Mouse (Mus musculus): ENCODE measurements around the gene Atp6v0a1.
A peak's percentile ranks its signal among the peaks of the same experiment; 100 is the strongest.

Atp6v0a1 gene

GRCm38 (mm10) chr11:101085617-101086322, 76.5 kb downstream of the Atp6v0a1 start:
- DNase-seq (ENCODE audit: low read depth): no peak

- DNase-seq (ENCODE audit: low read depth): no peak
Observed at GRCm38 (mm10) chr11:101086323-101086674, 77.0 kb downstream of the Atp6v0a1 start.

- peak; percentile 87 for DNase-seq (ENCODE audit: low read depth)
Observed at GRCm38 (mm10) chr11:101086756-101087681, 77.8 kb downstream of the Atp6v0a1 start, which contains the start of gene Mlx. Gene Mlx, plus strand, starts transcription at chr11:101087277.

GRCm38 (mm10) chr11:101087682-101088055, 78.4 kb downstream of the Atp6v0a1 start:
- DNase-seq (ENCODE audit: low read depth): no peak

GRCm38 (mm10) chr11:101089931-101090330, 80.7 kb downstream of the Atp6v0a1 start:
- DNase-seq (ENCODE audit: low read depth): no peak

- no peak for DNase-seq (ENCODE audit: low read depth)
Observed at GRCm38 (mm10) chr11:101094930-101095313, 85.7 kb downstream of the Atp6v0a1 start.

- peak; percentile 96 for DNase-seq (ENCODE audit: low read depth)
Observed at GRCm38 (mm10) chr11:101095314-101096024, 86.2 kb downstream of the Atp6v0a1 start, which contains the start of gene Psmc3ip. Gene Psmc3ip, minus strand, starts transcription at chr11:101095436.

- DNase-seq (ENCODE audit: low read depth): no peak
Observed at GRCm38 (mm10) chr11:101098231-101098630, 89.0 kb downstream of the Atp6v0a1 start.

GRCm38 (mm10) chr11:101103011-101103410, 93.8 kb downstream of the Atp6v0a1 start:
- DNase-seq (ENCODE audit: low read depth): no peak

GRCm38 (mm10) chr11:101109351-101109750, 100.1 kb downstream of the Atp6v0a1 start:
- no peak for DNase-seq (ENCODE audit: low read depth)

- no peak for DNase-seq (ENCODE audit: low read depth)
Observed at GRCm38 (mm10) chr11:101110708-101111107, 101.5 kb downstream of the Atp6v0a1 start.

GRCm38 (mm10) chr11:101111178-101111577, 101.9 kb downstream of the Atp6v0a1 start:
- no peak for DNase-seq (ENCODE audit: low read depth)

- DNase-seq (ENCODE audit: low read depth): no peak
Observed at GRCm38 (mm10) chr11:101112186-101112585, 102.9 kb downstream of the Atp6v0a1 start.
